Mouse (Mus musculus) liver, postnatal 0 days (tissue): ENCODE measurements at regions not wholly inside any gene's neighbourhood (a gene's known extent, or its start where the extent isn't known, plus 50 kb on each side); places are given as distances from the start of the nearest gene placed in this dataset.

Experiments
- CTCF ChIP-seq: sonication (generic); IDR thresholded peaks from 2 replicates; pipeline ENCODE4 v1.5.1; 2016; ENCODE audit warnings: antibody characterized with exemption, low read depth
- EP300 ChIP-seq: IDR thresholded peaks from 2 replicates; pipeline ENCODE4 v1.6.1; 2016; ENCODE audit warnings: antibody characterized with exemption, low read depth, mild to moderate bottlenecking

DNA sequence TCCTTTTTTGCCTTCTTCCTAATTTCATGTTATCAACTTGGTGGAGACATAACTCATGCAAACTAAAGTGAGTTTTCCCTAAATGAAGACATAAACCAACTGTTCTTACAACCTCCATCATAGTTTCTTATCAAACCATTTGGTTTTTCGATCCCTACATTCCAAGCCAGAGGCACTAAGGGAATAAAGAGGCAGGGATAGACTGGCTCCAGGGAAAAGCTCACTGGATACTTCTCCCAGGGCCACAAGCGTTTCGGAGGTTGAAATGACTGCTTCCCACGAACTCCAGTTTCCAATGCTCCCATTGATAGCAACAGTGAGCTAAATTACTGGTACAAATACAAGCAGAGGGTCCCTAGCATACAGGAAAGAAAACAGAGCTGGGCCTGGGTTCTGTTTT is 178.4 kb upstream of the Otx2 start:
- TF ChIP-seq CTCF, result no peak
- TF ChIP-seq EP300, result no peak
